Mouse (Mus musculus) layer of hippocampus, adult 9-10 months (tissue): Measurements from ENCODE around the gene Lhfpl3.

Source experiments
- DNase-seq: peaks from one replicate; pipeline ENCODE4 v3.0.0; 2022; ENCODE audit warnings: low spot score

The Lhfpl3 gene

DNA sequence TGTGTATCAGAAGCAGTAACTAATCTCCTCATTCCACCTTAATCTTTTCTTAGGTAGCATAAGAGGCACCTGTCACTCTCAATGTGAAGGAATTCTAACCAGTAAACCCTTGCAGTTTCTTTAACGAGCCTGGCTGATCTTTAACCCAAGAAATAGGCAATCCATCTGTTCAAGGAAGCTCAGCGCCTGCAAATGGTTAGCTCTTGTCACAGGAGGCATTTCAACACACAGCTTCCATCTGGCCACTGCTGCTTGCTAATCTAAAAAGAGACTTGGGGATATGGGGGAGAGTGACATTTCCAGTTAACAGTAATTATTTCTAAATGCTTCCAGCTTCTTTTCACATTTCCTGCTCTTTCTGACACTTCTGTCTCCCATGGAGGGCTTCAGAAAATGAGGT, 182.9 kb downstream of the Lhfpl3 start:
- no peak for DNase-seq

DNA sequence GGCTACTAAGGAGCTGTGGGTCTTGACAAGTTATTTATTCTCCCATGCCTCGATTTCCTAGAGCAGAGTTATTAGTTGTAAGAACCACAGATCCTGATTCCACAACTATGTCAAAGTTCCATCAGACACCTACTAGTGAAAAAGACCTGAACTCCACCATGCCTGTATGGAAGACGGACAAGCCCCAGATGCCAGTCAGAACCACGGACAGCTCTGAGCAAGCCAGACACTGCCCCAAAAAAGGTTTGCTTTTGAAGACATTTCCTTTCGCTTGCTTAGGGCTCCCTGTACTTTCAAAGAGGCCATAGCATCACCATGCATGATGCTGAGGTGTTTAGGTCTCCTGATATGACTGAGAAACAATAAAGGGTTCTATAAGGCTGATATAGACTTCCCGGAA, 197.4 kb downstream of the Lhfpl3 start:
- no peak for DNase-seq

DNA sequence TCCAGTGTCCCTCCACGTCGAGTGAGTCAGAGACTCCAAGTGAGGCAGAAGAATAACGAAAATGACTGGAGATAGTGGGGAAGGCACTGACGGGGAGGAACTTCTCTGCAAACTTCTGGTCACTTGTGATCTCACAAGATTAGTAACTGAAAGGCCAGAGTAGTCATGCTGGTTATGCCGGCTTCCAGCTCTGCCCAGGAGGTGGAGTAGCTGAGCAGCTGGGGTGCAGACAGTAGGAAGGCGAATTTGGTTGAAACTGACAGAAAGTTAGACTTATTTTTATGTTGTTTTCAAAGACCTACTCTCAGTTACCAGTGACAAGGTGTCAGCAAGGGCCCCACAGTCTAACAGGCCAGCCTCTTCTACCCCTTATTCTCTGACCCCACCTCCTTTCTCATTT, 217.4 kb downstream of the Lhfpl3 start:
- no peak for DNase-seq

DNA sequence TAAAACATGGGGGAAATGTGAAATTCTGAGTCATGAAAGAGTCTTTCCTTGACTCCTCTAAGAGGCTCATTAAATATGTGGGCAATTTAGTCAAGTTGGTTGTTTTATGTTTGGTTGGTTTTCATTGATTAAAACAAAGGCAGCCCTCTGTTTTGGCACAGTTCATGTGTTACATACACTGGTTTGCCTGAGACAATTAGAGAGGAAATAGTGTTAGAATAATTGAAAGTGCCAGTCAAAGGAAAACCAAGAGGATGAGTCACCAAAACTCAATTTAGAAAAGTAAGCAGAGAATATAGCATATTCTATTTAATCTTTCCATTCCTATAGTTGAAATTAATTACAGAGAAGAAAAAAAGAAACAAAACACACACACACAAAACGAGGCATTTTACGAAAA, 240.9 kb downstream of the Lhfpl3 start:
- no peak for DNase-seq

DNA sequence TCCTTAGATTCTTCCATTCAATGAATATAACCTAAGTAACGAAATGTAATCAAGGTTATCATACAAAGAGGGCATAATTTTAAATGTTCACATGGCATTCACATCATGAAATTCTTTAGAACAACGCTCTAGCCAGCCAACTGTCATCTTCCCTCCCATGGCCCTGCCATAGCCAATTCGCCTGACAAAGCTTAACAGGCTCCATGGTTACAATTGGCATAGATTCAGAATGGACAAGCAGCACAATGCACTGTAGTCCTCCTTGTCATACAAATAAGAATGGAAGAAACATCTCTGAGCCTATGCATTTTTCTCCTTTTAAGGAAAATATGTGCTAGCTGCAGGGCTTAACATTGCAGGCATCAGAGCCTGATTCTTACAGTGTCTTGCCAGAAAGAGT, 254.0 kb downstream of the Lhfpl3 start:
- DNase-seq, result no peak

DNA sequence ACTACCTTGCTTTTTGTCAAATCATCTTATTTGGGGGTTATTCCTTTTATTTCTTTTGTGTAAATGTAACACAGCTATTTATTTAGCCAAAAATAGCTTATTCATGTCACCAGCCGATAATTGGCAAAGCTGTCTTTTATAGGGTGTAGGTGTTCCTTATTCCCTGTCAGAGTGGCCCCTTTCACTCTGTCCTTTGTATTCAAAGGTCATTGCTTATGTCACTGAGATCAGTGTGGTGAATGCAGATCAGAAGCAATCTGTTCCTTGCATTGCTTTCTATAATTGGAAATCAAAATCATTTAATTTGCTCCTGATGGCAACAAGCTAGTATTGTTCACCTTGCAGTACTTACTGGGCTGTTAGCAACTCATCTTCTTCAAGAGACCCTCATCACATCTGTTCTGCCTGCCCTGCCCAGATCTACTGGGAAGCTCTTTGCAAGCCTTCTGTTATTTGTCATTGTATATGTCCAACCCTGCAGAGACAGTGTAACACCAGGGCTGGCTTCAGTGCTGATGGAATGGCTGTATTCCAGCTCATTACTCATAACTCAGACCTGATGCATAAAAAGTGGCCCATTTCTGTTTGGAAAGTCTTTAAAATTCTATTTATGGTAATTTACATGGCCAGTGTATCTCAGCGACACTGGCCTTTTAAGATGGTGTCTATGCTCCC, 257.4 kb downstream of the Lhfpl3 start:
- no peak for DNase-seq

DNA sequence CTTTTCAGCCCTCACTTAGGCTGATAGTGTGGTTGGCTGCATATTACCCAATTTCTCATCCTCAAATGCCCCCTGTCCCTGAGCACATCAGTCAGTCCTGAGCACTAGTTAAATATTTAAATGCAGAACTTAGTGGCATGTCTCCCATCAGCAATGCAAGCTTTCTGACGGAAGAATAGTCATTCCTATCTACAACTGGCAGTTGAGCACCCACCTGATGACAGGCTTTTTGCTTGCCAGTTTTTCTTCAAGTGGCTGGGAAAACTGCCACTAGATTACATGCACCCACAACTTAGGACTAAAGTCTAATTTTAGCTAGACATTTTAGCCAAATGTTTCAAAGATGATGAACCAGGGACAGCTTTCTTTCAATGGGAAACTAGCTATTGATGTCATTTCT, 260.3 kb downstream of the Lhfpl3 start:
- DNase-seq, result no peak

DNA sequence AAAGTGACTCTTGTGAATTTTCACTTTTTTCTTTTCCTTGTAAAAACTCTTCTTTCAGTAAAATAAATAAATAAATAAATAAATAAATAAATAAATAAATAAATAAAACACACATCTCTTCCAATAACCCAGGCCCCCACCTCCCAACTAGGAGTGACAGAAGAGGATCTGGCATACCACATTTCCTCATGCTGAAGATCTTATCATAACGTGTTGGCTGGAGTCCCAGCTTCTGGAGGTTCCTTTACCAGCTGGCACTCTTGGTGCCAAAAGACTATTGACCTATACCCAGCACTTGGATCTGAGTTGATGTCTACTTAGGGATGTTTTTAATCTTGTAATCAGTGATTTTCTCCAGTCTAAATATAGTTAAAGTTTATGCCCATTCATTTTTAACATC, 264.6 kb downstream of the Lhfpl3 start:
- DNase-seq, result no peak

DNA sequence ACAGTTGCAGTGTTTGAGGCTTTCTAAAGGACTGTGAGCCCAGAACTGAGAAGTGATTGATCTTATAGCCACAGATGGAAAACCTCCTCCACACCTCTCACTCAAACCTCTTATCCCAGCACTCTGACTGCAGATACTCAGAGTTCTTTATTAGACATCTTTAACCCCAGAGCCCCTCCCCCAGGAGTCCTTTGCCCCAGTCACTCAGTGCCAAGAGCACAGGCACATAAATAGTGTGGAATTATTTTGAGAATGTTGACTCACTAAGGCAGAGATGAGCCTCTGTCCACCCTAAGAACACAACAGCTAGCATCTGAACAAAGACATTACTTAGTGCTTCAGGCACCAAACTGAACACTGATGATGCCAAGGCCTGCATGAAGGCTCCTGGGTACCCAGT, 268.1 kb downstream of the Lhfpl3 start:
- no peak for DNase-seq

DNA sequence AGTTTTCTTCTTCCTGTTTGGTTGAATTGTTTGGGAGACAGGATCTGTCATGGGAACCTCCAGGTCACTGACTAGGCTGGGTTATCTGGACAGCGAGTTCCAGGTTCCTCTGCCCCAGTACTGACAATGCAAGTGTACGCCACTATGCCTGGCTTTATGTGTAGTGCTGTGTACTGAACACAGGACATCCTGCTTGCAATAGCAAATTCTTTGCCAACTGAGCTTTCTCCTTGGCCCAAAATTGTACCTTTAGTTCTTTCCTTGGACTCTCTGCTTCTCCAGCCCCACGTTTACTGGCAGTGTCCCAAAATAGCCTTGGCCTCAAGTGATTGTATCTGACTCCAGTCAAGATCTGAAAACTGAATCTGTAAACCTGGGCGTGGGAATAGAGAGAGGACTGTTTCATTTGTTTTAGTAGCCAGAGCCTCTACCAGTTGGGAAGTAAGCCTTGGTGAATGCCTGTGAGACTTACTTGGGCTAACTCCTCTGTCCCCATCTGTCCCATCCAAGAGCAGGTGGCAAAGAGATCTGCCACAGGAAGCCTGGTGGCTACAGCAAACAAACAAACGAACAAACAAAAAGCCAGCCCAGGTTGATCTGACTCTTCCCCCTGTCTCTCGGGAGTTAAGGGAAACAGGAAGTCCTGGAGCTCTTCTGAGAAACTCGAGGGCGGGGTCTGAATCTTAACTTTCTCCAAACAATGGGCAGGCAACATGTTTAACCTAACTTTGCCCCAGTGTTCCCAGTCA, 269.9 kb downstream of the Lhfpl3 start:
- DNase-seq, result no peak

DNA sequence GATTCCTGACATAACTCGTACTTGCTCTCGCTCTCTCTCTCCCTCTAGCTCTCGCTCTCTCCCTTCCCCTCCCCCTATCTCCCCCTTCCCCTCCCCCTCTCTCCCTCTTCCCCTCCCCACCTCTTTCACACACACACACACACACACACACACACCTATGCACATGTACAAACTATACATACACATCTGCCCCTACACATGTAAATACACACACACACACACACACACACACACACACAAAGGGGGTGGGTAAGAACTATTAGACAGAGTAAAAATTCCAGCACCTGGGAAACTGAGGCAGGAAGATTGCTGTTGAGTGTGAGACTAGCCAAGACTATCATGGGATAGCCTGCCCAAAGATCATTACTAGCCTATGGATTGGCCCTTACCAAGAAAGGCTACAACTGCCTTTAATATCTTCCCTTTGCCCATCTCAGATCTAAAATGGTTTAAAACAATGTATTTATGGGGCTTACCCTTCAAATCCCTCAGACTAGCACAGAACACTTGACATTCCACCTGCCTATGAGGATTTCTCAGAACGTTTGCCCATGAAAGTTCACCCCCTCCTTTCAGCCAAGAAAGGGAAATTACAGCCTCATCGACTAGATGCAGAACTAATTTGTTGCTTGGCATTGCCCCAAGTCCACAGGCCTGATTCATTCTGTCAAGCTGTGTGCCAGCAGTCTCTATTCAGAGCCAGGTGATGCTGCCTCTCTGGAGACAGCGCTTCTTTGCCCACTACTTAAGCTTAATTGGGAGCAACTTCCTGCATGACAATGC, 289.3 kb downstream of the Lhfpl3 start:
- DNase-seq, result peak; percentile 5

DNA sequence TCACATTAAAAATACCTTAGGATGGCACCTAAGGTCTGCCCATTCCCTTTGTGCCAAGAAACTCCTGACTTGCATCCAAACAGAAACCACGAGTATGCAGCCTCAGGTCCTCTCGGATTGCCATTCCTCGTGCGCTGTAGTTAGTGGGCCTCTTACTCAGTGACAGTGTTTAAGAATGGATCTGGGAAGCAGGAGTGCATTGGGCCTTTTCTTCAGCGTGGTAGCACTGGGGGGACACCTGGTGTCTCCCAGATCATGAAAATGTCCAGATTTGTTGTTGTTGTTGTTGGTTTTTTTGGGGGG, 289.8 kb downstream of the Lhfpl3 start:
- DNase-seq, result no peak

DNA sequence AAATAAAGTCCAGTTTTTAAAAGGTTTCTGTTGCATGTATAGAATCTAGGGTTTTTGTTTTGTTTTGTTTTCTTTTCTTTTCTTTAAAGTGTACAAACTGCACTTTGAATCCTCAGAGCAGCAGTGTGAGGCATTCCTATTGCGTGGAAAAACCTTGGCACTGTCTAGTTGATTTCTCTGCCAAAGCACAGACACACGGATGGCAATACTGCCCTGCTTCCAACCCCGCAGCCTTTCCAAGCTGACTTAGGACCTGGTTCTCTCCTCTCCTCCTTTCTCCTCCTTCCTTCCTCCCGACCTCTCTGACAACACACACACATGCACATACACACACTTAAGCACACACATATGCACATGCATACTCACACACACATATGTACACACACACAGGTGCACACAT, 294.6 kb downstream of the Lhfpl3 start:
- DNase-seq, result no peak

DNA sequence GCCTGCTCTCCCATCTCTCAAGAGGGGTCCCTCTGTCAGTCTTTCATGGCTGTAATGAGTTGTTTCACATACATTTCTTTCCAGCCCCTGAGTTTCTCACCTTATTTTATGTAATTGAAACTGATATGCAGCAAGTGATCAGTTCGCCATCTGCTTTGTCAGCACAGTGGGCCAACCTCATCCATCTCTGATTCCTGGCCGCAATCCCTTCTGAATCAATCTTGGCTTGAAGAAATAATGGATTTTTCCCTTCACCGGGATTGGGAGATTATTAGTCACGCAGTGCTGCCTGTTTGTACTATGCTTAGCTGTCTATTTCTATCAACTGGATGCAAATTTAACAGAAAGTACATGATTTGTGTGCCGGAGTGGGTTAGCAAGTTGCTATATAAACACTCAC, 297.0 kb downstream of the Lhfpl3 start:
- peak; percentile 18 for DNase-seq

DNA sequence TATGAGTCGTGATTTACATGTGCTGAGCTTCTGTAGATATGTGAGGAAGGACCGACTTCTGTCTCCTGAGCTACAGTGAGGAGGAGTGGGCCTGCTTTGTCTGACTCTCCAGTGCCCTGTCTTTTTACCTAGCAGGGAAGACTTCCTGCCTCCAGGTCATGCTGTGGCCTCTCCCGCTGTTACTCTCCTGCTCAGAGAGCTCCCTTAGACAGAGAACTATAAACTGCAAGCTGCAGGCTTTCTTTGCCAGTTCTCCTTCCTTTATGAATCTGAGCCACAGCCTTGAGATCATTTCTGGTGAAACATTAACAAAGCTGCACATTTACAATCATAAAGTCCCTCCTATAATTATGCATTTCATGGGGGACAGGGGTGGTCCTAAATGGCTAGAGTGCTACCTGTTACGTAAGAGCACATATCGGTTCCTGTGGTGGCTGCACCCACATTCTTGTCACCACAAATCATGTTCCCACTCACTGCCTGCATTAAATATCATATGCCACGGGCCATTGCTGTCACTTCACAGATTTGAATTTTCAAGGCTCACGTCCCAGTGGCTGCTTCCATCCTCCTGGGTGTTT, 303.3 kb downstream of the Lhfpl3 start:
- DNase-seq, result no peak

DNA sequence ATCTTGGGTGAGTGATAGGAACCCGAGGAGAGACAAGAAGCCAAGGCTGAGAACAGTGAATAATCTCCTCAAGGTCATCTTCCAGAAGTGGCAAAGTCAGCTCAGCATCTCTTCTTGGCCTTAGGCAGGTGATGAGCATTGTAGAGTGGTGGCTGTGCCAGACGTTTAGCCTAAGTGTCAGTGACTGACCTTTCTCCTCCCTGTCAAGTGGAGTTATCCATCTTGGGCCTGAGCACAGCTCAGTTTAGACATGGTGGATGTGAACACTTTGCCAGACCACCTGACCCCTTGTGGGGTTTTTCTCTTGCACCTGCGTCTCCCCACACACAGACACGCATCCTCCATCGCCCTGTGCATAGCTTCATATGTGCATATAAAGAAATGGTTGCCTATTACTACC, 305.6 kb downstream of the Lhfpl3 start:
- DNase-seq, result no peak

DNA sequence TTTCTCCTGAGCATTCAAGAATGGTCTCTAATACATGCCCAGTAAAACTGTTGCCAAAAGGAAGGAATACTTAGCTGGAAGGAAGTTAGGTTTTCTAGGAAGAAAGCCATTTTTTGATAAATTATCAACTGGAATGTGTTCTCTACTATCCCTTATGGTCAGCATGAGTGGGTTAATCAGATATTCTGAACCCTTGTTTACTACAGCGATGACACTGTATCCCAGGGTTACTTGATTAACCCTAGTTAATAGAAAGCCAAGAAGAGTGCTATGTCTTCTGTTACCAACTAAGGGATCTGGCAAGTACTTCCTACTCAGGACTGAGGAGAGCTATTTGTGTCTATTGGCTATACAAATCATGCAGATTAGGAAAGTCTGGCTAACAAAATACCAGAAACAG, 349.0 kb downstream of the Lhfpl3 start:
- DNase-seq, result no peak

DNA sequence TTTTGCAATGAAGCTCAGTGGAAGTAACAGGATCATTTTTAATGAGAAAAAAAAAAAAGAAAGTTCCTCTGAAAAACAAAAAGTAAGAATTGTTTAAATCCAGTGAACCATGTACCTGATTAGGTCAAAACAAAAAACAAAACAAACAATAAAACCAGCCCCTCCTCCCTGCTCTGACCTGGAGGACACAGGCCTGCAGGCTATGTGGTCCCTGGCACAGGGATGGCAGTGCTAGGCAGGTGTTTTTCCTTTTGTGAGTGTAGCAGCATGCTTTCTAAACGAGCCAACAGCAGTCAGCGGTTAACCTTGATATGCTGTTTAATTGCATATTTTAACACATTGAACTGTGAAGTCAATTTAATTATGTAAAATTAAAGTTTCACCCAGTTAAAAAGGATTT, 360.7 kb downstream of the Lhfpl3 start:
- DNase-seq, result no peak

DNA sequence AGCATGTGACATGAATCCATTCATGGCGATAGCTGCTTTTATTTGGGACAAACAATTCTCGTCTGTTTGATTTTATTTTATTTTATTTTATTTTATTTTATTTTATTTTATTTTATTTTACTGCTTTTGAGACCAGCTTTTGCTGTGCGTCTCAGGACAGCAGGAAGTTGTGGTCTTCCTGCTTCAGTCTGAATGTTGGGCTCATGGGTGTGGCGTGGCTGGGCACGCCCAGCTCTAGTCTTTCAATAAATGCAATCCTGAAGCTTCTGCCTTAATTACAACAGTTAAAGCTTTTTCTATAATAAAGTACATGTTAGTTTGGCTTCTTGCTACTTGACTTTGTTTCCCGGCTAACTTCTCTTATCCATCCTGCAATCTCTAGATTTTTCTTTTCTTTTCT, 365.4 kb downstream of the Lhfpl3 start:
- DNase-seq, result no peak

DNA sequence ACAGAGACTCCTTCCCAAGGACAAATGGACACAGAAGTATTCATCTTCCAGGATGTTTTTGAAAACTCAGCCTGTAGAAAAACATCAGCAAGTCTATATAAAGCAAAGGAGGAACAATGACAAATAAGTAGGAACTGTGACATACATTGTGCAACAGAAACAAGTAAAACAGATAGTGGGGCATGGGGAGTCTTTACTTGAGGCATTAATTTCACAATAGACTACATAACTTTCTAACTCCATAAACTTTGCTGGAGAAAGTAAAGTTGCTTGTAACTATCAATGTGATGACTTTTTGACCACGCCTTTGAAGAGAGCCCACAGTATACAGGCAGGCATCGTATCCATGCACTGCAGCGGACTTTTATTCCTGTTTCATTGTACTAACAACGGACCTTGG, 368.4 kb downstream of the Lhfpl3 start:
- DNase-seq, result no peak

DNA sequence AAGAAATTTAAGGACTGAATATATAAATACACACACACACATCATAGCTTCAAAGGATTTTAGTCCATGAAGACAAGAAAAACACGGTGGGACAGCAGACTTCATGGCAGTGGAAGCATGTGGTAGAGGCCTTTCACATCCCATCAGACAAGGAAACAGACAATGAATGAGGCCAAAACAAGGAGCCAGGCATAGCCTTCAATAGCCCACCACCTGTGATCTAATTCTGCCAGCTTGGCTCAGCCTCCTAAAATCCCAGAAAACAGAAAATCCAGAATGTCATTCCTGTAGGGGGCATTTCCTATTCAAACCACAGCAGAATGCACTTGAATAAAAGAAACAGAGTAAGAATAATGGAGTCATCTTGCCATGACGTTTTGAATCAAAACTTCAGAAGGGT, 381.0 kb downstream of the Lhfpl3 start:
- DNase-seq, result no peak

DNA sequence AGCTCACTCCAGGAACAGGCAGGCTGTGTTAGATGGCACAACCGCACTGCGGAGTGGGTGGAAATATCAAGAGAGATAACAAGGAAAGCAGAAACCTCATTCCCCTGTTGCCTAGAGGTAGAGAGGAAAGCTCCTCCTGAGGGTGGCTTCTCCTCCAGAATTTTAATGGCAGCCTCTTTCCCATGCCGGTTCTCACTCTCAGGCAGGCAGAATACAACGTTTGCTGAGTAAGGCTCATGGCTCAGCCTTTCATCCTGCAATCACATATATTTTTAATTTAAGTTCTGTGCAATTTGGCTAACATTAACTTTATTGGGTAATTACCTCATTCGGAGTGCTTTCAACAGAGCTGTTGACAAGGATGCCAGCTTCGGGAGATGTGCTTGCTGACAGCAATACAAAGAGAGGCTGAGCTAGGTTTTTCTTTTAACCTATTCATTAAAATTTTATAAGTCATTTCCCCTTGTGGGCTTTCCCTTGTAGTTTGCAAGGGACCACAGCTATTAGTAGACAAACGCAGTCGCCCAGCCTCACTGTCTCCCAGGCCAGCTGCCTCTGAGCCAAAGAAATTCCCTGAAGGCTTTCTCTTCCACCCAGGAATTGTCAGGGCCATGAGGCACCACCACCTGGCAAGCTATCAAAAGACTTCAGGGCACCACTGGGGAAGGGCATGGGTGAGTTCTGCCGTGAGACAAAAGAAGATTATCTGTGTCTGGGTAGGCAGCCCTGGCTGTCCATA, 394.5 kb downstream of the Lhfpl3 start:
- DNase-seq, result no peak
